Mouse (Mus musculus) bone marrow macrophage, adult 2 months (primary cell): ENCODE measurements around the gene Fgr. TPM values are rescaled to one million over a fixed set of nuclear protein-coding genes. Genes with fewer than 3 reads are reported as not detected.

Source experiments
- H3K27ac ChIP-seq: 2 replicates; pipeline ENCODE4 v1.5.1; 2012; ENCODE audit warnings: low read depth, low read length; ENCODE audit not compliant: insufficient read depth
- H3K4me1 ChIP-seq: 2 replicates; pipeline ENCODE4 v1.6.1; 2012; ENCODE audit warnings: low read length; ENCODE audit not compliant: control insufficient read depth, insufficient read depth
- H3K4me3 ChIP-seq: 2 replicates; pipeline ENCODE4 v1.5.1; 2012; ENCODE audit warnings: mild to moderate bottlenecking, low read length, moderate library complexity; ENCODE audit not compliant: insufficient read depth
- CTCF ChIP-seq: IDR thresholded peaks from 2 replicates; pipeline ENCODE4 v1.5.1; 2012; ENCODE audit warnings: low read depth, mild to moderate bottlenecking, low read length, moderate library complexity
- POLR2A ChIP-seq: IDR thresholded peaks from 2 replicates; pipeline ENCODE4 v1.6.1; 2012; ENCODE audit warnings: mild to moderate bottlenecking, low read depth, low read length, borderline replicate concordance
- polyA plus RNA-seq: library from polyadenylated mRNA; stranded (reverse); fragments of >200 nt; gene quantifications from 2 replicates; pipeline ENCODE4 v1.2.4, GENCODE M21; 2012; ENCODE audit not compliant: missing spikeins, insufficient read depth, insufficient read length

Fgr gene
- polyA plus RNA-seq, 1 experiment, result 24.3 TPM

GRCm38 (mm10) chr4:133022954-133023635 is 49.2 kb downstream of the Fgr start:
- TF ChIP-seq POLR2A (no peak), CTCF (no peak)
- no peak overlapping the region for H3K4me3 ChIP-seq
- H3K27ac ChIP-seq, result no peak overlapping the region
- H3K4me1 ChIP-seq, result no peaks in the 10 kb centered on the region

- Histone ChIP-seq H3K27ac (no peak overlapping the region), H3K4me1 (no peaks in the 10 kb centered on the region), H3K4me3 (no peak overlapping the region)
- TF ChIP-seq POLR2A, result no peak
- TF ChIP-seq CTCF, result no peak
Measured at GRCm38 (mm10) chr4:133023636-133024035, 49.7 kb downstream of the Fgr start.

- TF ChIP-seq POLR2A (no peak), CTCF (no peak)
- Histone ChIP-seq H3K4me1 (no peaks in the 10 kb centered on the region), H3K27ac (no peak overlapping the region), H3K4me3 (no peak overlapping the region)
Measured at GRCm38 (mm10) chr4:133024404-133024803, 50.5 kb downstream of the Fgr start.

- Histone ChIP-seq H3K4me1 (no peaks in the 10 kb centered on the region), H3K27ac (no peak overlapping the region), H3K4me3 (no peak overlapping the region)
- no peak for TF ChIP-seq CTCF
- no peak for TF ChIP-seq POLR2A
Measured at GRCm38 (mm10) chr4:133024969-133025685, 51.2 kb downstream of the Fgr start.

- Histone ChIP-seq H3K4me3 (no peak overlapping the region), H3K27ac (no peak overlapping the region), H3K4me1 (no peaks in the 10 kb centered on the region)
Measured at GRCm38 (mm10) chr4:133026272-133026671, 52.4 kb downstream of the Fgr start.

GRCm38 (mm10) chr4:133026826-133027375 is 53.0 kb downstream of the Fgr start:
- Histone ChIP-seq H3K4me1 (no peaks in the 10 kb centered on the region), H3K27ac (no peak overlapping the region), H3K4me3 (no peak overlapping the region)
- TF ChIP-seq POLR2A (no peak), CTCF (no peak)

More at GRCm38 (mm10) chr4:133026272-133026671, 52.4 kb downstream of the Fgr start:
- TF ChIP-seq CTCF, result no peak
- no peak for TF ChIP-seq POLR2A

GRCm38 (mm10) chr4:133027721-133028120 is 53.8 kb downstream of the Fgr start:
- H3K4me1 ChIP-seq, result no peaks in the 10 kb centered on the region
- H3K4me3 ChIP-seq, result no peak overlapping the region
- no peak overlapping the region for H3K27ac ChIP-seq
- TF ChIP-seq POLR2A (no peak), CTCF (no peak)

- Histone ChIP-seq H3K4me1 (no peaks in the 10 kb centered on the region), H3K4me3 (no peak overlapping the region), H3K27ac (no peak overlapping the region)
- TF ChIP-seq CTCF (no peak), POLR2A (no peak)
Measured at GRCm38 (mm10) chr4:133028193-133028592, 54.3 kb downstream of the Fgr start.

- no peaks in the 10 kb centered on the region for H3K4me1 ChIP-seq
- no peak overlapping the region for H3K4me3 ChIP-seq
- TF ChIP-seq POLR2A (no peak), CTCF (no peak)
- no peak overlapping the region for H3K27ac ChIP-seq
Measured at GRCm38 (mm10) chr4:133028875-133029274, 55.0 kb downstream of the Fgr start.
